24 mouse cellular contexts compared by ENCODE assay signal in genomic region chr2:55065469-55066315, GRCm38 (mm10).
A peak's percentile ranks its signal among the peaks of the same experiment; 100 is the strongest.
DNase-seq lines count a peak whose midpoint lies in the region; ATAC-seq and TF ChIP-seq lines count a peak whose summit lies in the region.
"Had no signal": no experiment of that assay in that cellular context is flagged by ENCODE, and none has a peak within 500 bp of the region (broad histone marks: within the 10 kb centered on the region; RNA-seq: fewer than 3 reads in every experiment).

No protein-coding gene starts in this region.

- WGBS in embryonic facial prominence, embryonic 11.5 days, result 56% methylated on average over 7 of the region's 7 CpGs
- 65% methylated on average over 7 of the region's 7 CpGs for WGBS in embryonic facial prominence, embryonic 10.5 days
- 20% methylated on average over 7 of the region's 7 CpGs for WGBS in midbrain, embryonic 14.5 days
- WGBS in midbrain, postnatal 0 days, result 30% methylated on average over 7 of the region's 7 CpGs

- H3K4me1 ChIP-seq in embryonic facial prominence, embryonic 11.5 days (ENCODE audit: control insufficient read depth, insufficient read depth, low read length), result no peaks in the 10 kb centered on the region
- H3K4me1 ChIP-seq in embryonic facial prominence, embryonic 10.5 days, result no peaks in the 10 kb centered on the region
- H3K4me1 ChIP-seq in midbrain, embryonic 14.5 days (ENCODE audit: control insufficient read depth, insufficient read depth, low read length), result peaks cover 5% of the 10 kb centered on the region; the same call in 1 of the 2 replicates
- no peaks in the 10 kb centered on the region for H3K4me1 ChIP-seq in midbrain, postnatal 0 days (ENCODE audit: insufficient read depth, low read length)
- H3K4me1 ChIP-seq: embryonic facial prominence, embryonic 15.5 days; forebrain, embryonic 15.5 days; heart, embryonic 15.5 days; hindbrain, embryonic 13.5 days had no signal

- no peak overlapping the region for H3K27ac ChIP-seq in embryonic facial prominence, embryonic 11.5 days (replicated peaks; ENCODE audit: low read depth, low read length)
- no peak overlapping the region for H3K27ac ChIP-seq in embryonic facial prominence, embryonic 10.5 days (replicated peaks)
- no peak overlapping the region for H3K27ac ChIP-seq in midbrain, embryonic 14.5 days (replicated peaks; ENCODE audit: low read depth, low read length)
- H3K27ac ChIP-seq in midbrain, postnatal 0 days (ENCODE audit: low read depth, low read length), result no peak overlapping the region
- H3K27ac ChIP-seq: embryonic facial prominence, embryonic 15.5 days; forebrain, embryonic 10.5 days; forebrain, embryonic 15.5 days; heart, embryonic 15.5 days; hindbrain, embryonic 13.5 days; hindbrain, postnatal 0 days had no signal

- no peak for ATAC-seq in embryonic facial prominence, embryonic 11.5 days (replicated peaks; ENCODE audit: insufficient number of reproducible peaks, low FRiP score, low TSS enrichment, low read depth)
- no peak for ATAC-seq in midbrain, embryonic 14.5 days (ENCODE audit: low FRiP score, low TSS enrichment)
- ATAC-seq in midbrain, postnatal 0 days (ENCODE audit: low FRiP score), result no peak
- ATAC-seq in cerebellum, adult (ENCODE audit: insufficient number of reproducible peaks, low FRiP score, low TSS enrichment), result no peak
- ATAC-seq: activated CD4-positive, CD25-positive, alpha-beta regulatory T cell, adult 4 months; forebrain, embryonic 15.5 days; hindbrain, postnatal 0 days; Patski had no signal

- peak; percentile 26 for DNase-seq in embryonic facial prominence, embryonic 11.5 days (ENCODE audit: low spot score)
- no peak for DNase-seq in embryonic facial prominence, embryonic 10.5 days (ENCODE audit: low spot score)
- DNase-seq in midbrain, embryonic 14.5 days, result peak; percentile 25
- DNase-seq in midbrain, postnatal 0 days (ENCODE audit: low spot score), result no peak
- peak; percentile 23 for DNase-seq in retina, embryonic 14.5 days (ENCODE audit: low spot score)
- no peak for DNase-seq in MN1 (ENCODE audit: low spot score)
- DNase-seq: adrenal gland, postnatal 25 days; cerebellum, adult 11 months; cerebellum, adult 8-10 months; cerebellum, postnatal 25 days; gastrocnemius, postnatal 10 days; heart, adult 18-20 months; heart, postnatal 14 days had no signal

- H3K9me3 ChIP-seq in embryonic facial prominence, embryonic 11.5 days (replicated peaks; ENCODE audit: control insufficient read depth, low read length), result no peaks in the 10 kb centered on the region
- H3K9me3 ChIP-seq in embryonic facial prominence, embryonic 10.5 days, result no peaks in the 10 kb centered on the region
- no peaks in the 10 kb centered on the region for H3K9me3 ChIP-seq in midbrain, embryonic 14.5 days (ENCODE audit: control insufficient read depth, low read length)
- H3K9me3 ChIP-seq in midbrain, postnatal 0 days (ENCODE audit: low read length), result no peaks in the 10 kb centered on the region
- H3K9me3 ChIP-seq: embryonic facial prominence, embryonic 15.5 days; forebrain, embryonic 10.5 days; forebrain, embryonic 15.5 days; heart, embryonic 15.5 days; hindbrain, embryonic 13.5 days had no signal

- no peak for TF ChIP-seq CTCF in midbrain, postnatal 0 days (IDR thresholded peaks at IDR 0.05)

- H3K27me3 ChIP-seq in embryonic facial prominence, embryonic 11.5 days (ENCODE audit: control insufficient read depth, insufficient read depth, low read length), result no peaks in the 10 kb centered on the region
- H3K27me3 ChIP-seq in embryonic facial prominence, embryonic 10.5 days (replicated peaks; ENCODE audit: low read depth, poor library complexity, severe bottlenecking), result no peaks in the 10 kb centered on the region; the same call in 1 of the 2 replicates
- H3K27me3 ChIP-seq in midbrain, embryonic 14.5 days (ENCODE audit: control insufficient read depth, insufficient read depth, low read length), result no peaks in the 10 kb centered on the region
- H3K27me3 ChIP-seq in midbrain, postnatal 0 days (ENCODE audit: insufficient read depth, low read length), result no peaks in the 10 kb centered on the region
- H3K27me3 ChIP-seq: embryonic facial prominence, embryonic 15.5 days; forebrain, embryonic 15.5 days; heart, embryonic 15.5 days; hindbrain, embryonic 13.5 days; Patski had no signal

- H3K4me2 ChIP-seq in embryonic facial prominence, embryonic 11.5 days (ENCODE audit: low read depth, low read length), result no peak overlapping the region
- H3K4me2 ChIP-seq in midbrain, embryonic 14.5 days (ENCODE audit: low read length), result no peak overlapping the region
- H3K4me2 ChIP-seq in midbrain, postnatal 0 days (ENCODE audit: low read depth, low read length, poor library complexity, severe bottlenecking), result no peak overlapping the region
- H3K4me2 ChIP-seq: embryonic facial prominence, embryonic 15.5 days; forebrain, embryonic 15.5 days; heart, embryonic 11.5 days; heart, embryonic 15.5 days; hindbrain, embryonic 13.5 days had no signal

- no peaks in the 10 kb centered on the region for H3K36me3 ChIP-seq in embryonic facial prominence, embryonic 11.5 days (replicated peaks; ENCODE audit: control insufficient read depth, insufficient read depth, low read depth, low read length)
- no peaks in the 10 kb centered on the region for H3K36me3 ChIP-seq in embryonic facial prominence, embryonic 10.5 days (replicated peaks)
- H3K36me3 ChIP-seq in midbrain, embryonic 14.5 days (ENCODE audit: control insufficient read depth, insufficient read depth, low read length), result no peaks in the 10 kb centered on the region
- no peaks in the 10 kb centered on the region for H3K36me3 ChIP-seq in midbrain, postnatal 0 days (ENCODE audit: insufficient read depth, low read length)
- H3K36me3 ChIP-seq: embryonic facial prominence, embryonic 15.5 days; forebrain, embryonic 10.5 days; forebrain, embryonic 15.5 days; heart, embryonic 15.5 days; hindbrain, embryonic 13.5 days had no signal

- H3K4me3 ChIP-seq in embryonic facial prominence, embryonic 11.5 days (ENCODE audit: low read depth, low read length), result no peak overlapping the region
- no peak overlapping the region for H3K4me3 ChIP-seq in embryonic facial prominence, embryonic 10.5 days
- H3K4me3 ChIP-seq in midbrain, embryonic 14.5 days (replicated peaks; ENCODE audit: low read depth, low read length), result no peak overlapping the region
- no peak overlapping the region for H3K4me3 ChIP-seq in midbrain, postnatal 0 days (ENCODE audit: low read depth, low read length)
- H3K4me3 ChIP-seq: embryonic facial prominence, embryonic 15.5 days; erythroblast, embryonic 14.5 days; forebrain, embryonic 10.5 days; forebrain, embryonic 15.5 days; heart, embryonic 15.5 days; hindbrain, embryonic 13.5 days had no signal

- H3K9ac ChIP-seq in embryonic facial prominence, embryonic 11.5 days (replicated peaks; ENCODE audit: low read length), result no peak overlapping the region
- no peak overlapping the region for H3K9ac ChIP-seq in midbrain, embryonic 14.5 days (replicated peaks; ENCODE audit: low read length)
- no peak overlapping the region for H3K9ac ChIP-seq in midbrain, postnatal 0 days (replicated peaks; ENCODE audit: low read length, poor library complexity, severe bottlenecking)
- H3K9ac ChIP-seq: embryonic facial prominence, embryonic 15.5 days; forebrain, embryonic 15.5 days; heart, embryonic 15.5 days; hindbrain, embryonic 13.5 days had no signal

Comparison
In these comparisons a context has a peak if more than half of its experiments do, and no peak if none do; other contexts are left out.
1. DNase-seq: peak in embryonic facial prominence, embryonic 11.5 days (single experiment), midbrain, embryonic 14.5 days (single experiment) and retina, embryonic 14.5 days (single experiment); none in embryonic facial prominence, embryonic 10.5 days (single experiment), midbrain, postnatal 0 days (single experiment) and MN1 (single experiment).